Comparison of ENCODE assay signal across 13 mouse cellular contexts in the genomic region with DNA sequence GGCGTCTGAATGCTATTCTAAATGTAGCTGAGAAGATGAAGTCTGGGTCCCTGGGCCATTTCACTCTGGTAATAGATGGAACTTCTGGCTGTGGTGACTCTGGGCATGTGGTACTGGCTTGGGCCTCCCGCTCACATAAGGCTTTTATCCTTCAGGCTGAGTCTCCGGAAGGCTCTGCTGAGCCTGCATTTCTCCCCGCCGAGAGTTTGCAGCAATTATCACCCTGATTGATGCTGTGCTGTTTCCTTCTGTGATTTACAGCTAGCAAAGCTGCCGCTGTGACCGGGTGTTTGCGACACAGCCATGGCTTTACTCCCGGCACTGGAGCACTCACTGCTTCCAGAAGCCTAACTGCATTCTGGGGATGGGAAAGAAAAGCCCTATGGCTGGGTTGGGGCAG.
DNase-seq lines count a peak whose midpoint lies in the region; ATAC-seq and TF ChIP-seq lines count a peak whose summit lies in the region.
"Had no signal": no experiment of that assay in that cellular context is flagged by ENCODE, and none has a peak within 500 bp of the region (broad histone marks: within the 10 kb centered on the region; RNA-seq: fewer than 3 reads in every experiment).

No protein-coding gene starts in this region.

- H3K9me3 ChIP-seq in forebrain, embryonic 11.5 days (ENCODE audit: control insufficient read depth, low read length), result no peaks in the 10 kb centered on the region
- H3K9me3 ChIP-seq in forebrain, embryonic 12.5 days, result no peaks in the 10 kb centered on the region
- no peaks in the 10 kb centered on the region for H3K9me3 ChIP-seq in midbrain, embryonic 13.5 days
- H3K9me3 ChIP-seq in midbrain, embryonic 10.5 days (replicated peaks), result no peaks in the 10 kb centered on the region
- no peaks in the 10 kb centered on the region for H3K9me3 ChIP-seq in kidney, postnatal 0 days (replicated peaks; ENCODE audit: low read length)
- no peaks in the 10 kb centered on the region for H3K9me3 ChIP-seq in stomach, postnatal 0 days (ENCODE audit: control insufficient read depth, low read length)

- H3K4me1 ChIP-seq in forebrain, embryonic 11.5 days (replicated peaks; ENCODE audit: control insufficient read depth, insufficient read depth, low read length), result no peaks in the 10 kb centered on the region
- peaks cover 6% of the 10 kb centered on the region; the same call in 1 of the 2 replicates for H3K4me1 ChIP-seq in forebrain, embryonic 12.5 days
- H3K4me1 ChIP-seq in midbrain, embryonic 13.5 days (replicated peaks), result peaks cover 11% of the 10 kb centered on the region
- 0 out of 2 replicates have a peak, but pooled peaks cover 3% of the 10 kb centered on the region for H3K4me1 ChIP-seq in midbrain, embryonic 10.5 days
- H3K4me1 ChIP-seq in kidney, postnatal 0 days (replicated peaks; ENCODE audit: insufficient read depth, low read length), result no peaks in the 10 kb centered on the region
- H3K4me1 ChIP-seq in stomach, postnatal 0 days (replicated peaks; ENCODE audit: control insufficient read depth, insufficient read depth), result no peaks in the 10 kb centered on the region

- no peaks in the 10 kb centered on the region for H3K36me3 ChIP-seq in forebrain, embryonic 11.5 days (ENCODE audit: control insufficient read depth, insufficient read depth, low read length)
- no peaks in the 10 kb centered on the region for H3K36me3 ChIP-seq in forebrain, embryonic 12.5 days (replicated peaks)
- no peaks in the 10 kb centered on the region for H3K36me3 ChIP-seq in midbrain, embryonic 13.5 days
- no peaks in the 10 kb centered on the region for H3K36me3 ChIP-seq in midbrain, embryonic 10.5 days
- H3K36me3 ChIP-seq in kidney, postnatal 0 days (ENCODE audit: insufficient read depth, low read length), result no peaks in the 10 kb centered on the region
- H3K36me3 ChIP-seq in stomach, postnatal 0 days (ENCODE audit: control insufficient read depth, insufficient read depth, low read length), result no peaks in the 10 kb centered on the region

- TF ChIP-seq EP300 in stomach, postnatal 0 days (optimal IDR thresholded peaks at IDR 0.05), result no peak

- TF ChIP-seq CTCF in kidney, postnatal 0 days (IDR thresholded peaks at IDR 0.05; ENCODE audit: low read depth), result no peak
- TF ChIP-seq CTCF in left cerebral cortex, adult 2 months (IDR thresholded peaks at IDR 0.05), result no peak
- TF ChIP-seq CTCF in stomach, postnatal 0 days (IDR thresholded peaks at IDR 0.05; ENCODE audit: low read depth), result no peak

- intact Hi-C loops in left cerebral cortex, adult 2 months (cut with DNase I), result no loop called here

- no peak overlapping the region for H3K9ac ChIP-seq in forebrain, embryonic 11.5 days (ENCODE audit: low read length)
- H3K9ac ChIP-seq in forebrain, embryonic 12.5 days, result no peak overlapping the region
- no peak overlapping the region for H3K9ac ChIP-seq in midbrain, embryonic 13.5 days (replicated peaks)
- H3K9ac ChIP-seq in kidney, postnatal 0 days (ENCODE audit: low read depth, low read length), result no peak overlapping the region
- H3K9ac ChIP-seq in stomach, postnatal 0 days (ENCODE audit: low read length), result no peak overlapping the region
- H3K9ac ChIP-seq: liver, embryonic 14.5 days had no signal

- ATAC-seq in forebrain, embryonic 11.5 days (replicated peaks; ENCODE audit: low FRiP score), result no peak
- no peak for ATAC-seq in forebrain, embryonic 12.5 days (ENCODE audit: low FRiP score)
- ATAC-seq in midbrain, embryonic 13.5 days, result no peak
- ATAC-seq in kidney, postnatal 0 days (replicated peaks; ENCODE audit: low FRiP score, low read depth), result no peak
- no peak for ATAC-seq in stomach, postnatal 0 days (ENCODE audit: low FRiP score, low TSS enrichment)

- H3K27ac ChIP-seq in forebrain, embryonic 11.5 days (ENCODE audit: low read depth, low read length), result peak overlapping the region; percentile 3; the same call in 1 of the 2 replicates
- H3K27ac ChIP-seq in forebrain, embryonic 12.5 days, result no peak overlapping the region
- 0 out of 2 replicates have a peak overlapping the region, but pooled peaks have one; percentile 25 for H3K27ac ChIP-seq in midbrain, embryonic 13.5 days
- no peak overlapping the region for H3K27ac ChIP-seq in midbrain, embryonic 10.5 days (replicated peaks)
- no peak overlapping the region for H3K27ac ChIP-seq in kidney, postnatal 0 days
- H3K27ac ChIP-seq in left cerebral cortex, adult 2 months, result no peak overlapping the region
- no peak overlapping the region for H3K27ac ChIP-seq in stomach, postnatal 0 days (replicated peaks)
- H3K27ac ChIP-seq: liver, embryonic 14.5 days had no signal

- no peak overlapping the region for H3K4me2 ChIP-seq in forebrain, embryonic 11.5 days (ENCODE audit: low read depth, low read length, severe bottlenecking)
- H3K4me2 ChIP-seq in forebrain, embryonic 12.5 days, result no peak overlapping the region
- H3K4me2 ChIP-seq in midbrain, embryonic 13.5 days (replicated peaks), result no peak overlapping the region
- no peak overlapping the region for H3K4me2 ChIP-seq in kidney, postnatal 0 days (ENCODE audit: low read length)
- no peak overlapping the region for H3K4me2 ChIP-seq in stomach, postnatal 0 days (replicated peaks; ENCODE audit: low read depth)

- H3K4me3 ChIP-seq in forebrain, embryonic 11.5 days (ENCODE audit: low read depth, low read length), result no peak overlapping the region
- no peak overlapping the region for H3K4me3 ChIP-seq in forebrain, embryonic 12.5 days (replicated peaks)
- H3K4me3 ChIP-seq in midbrain, embryonic 13.5 days (replicated peaks), result no peak overlapping the region
- H3K4me3 ChIP-seq in midbrain, embryonic 10.5 days, result no peak overlapping the region
- H3K4me3 ChIP-seq in kidney, postnatal 0 days (replicated peaks; ENCODE audit: low read depth, low read length), result no peak overlapping the region
- no peak overlapping the region for H3K4me3 ChIP-seq in left cerebral cortex, adult 2 months
- H3K4me3 ChIP-seq in stomach, postnatal 0 days (ENCODE audit: low read depth, low read length), result no peak overlapping the region

- 69% methylated on average over 9 of the region's 9 CpGs for WGBS in forebrain, embryonic 11.5 days
- 68% methylated on average over 9 of the region's 9 CpGs for WGBS in forebrain, embryonic 12.5 days
- WGBS in midbrain, embryonic 13.5 days, result 82% methylated on average over 9 of the region's 9 CpGs
- WGBS in midbrain, embryonic 10.5 days, result 66% methylated on average over 9 of the region's 9 CpGs
- 13% methylated on average over 9 of the region's 9 CpGs for WGBS in kidney, postnatal 0 days
- 22% methylated on average over 9 of the region's 9 CpGs for WGBS in stomach, postnatal 0 days

- no peaks in the 10 kb centered on the region for H3K27me3 ChIP-seq in forebrain, embryonic 11.5 days (ENCODE audit: control insufficient read depth, insufficient read depth, low read length)
- H3K27me3 ChIP-seq in forebrain, embryonic 12.5 days, result peaks cover 3% of the 10 kb centered on the region; the same call in 1 of the 2 replicates
- H3K27me3 ChIP-seq in midbrain, embryonic 13.5 days, result no peaks in the 10 kb centered on the region
- no peaks in the 10 kb centered on the region for H3K27me3 ChIP-seq in midbrain, embryonic 10.5 days (ENCODE audit: low read depth, poor library complexity, severe bottlenecking)
- 0 out of 2 replicates have a peak, but pooled peaks cover 8% of the 10 kb centered on the region for H3K27me3 ChIP-seq in kidney, postnatal 0 days (ENCODE audit: insufficient read depth, low read length)
- H3K27me3 ChIP-seq in stomach, postnatal 0 days (ENCODE audit: control insufficient read depth, insufficient read depth, low read length), result no peaks in the 10 kb centered on the region

- no peak for DNase-seq in forebrain, embryonic 11.5 days (ENCODE audit: low spot score)
- no peak for DNase-seq in midbrain, embryonic 10.5 days (ENCODE audit: low spot score)
- peak; percentile 68 for DNase-seq in kidney, postnatal 0 days (ENCODE audit: low spot score)
- peak; percentile 31 for DNase-seq in telencephalon, adult 2 months (ENCODE audit: low read depth, low spot score)
- no peak for DNase-seq in left cerebral cortex, adult 2 months (ENCODE audit: extremely low spot score in 1 of 2, low spot score in 2 of 2)
- DNase-seq in stomach, postnatal 0 days (ENCODE audit: low spot score), result no peak
- DNase-seq: B cell, adult 2 months; cerebellum, adult 11 months; heart, postnatal 4 days; right cerebral cortex, postnatal 4 days had no signal

Comparison
In these comparisons a context has a peak if more than half of its experiments do, and no peak if none do; other contexts are left out.
1. H3K27ac ChIP-seq: peak in forebrain, embryonic 11.5 days (single experiment) and midbrain, embryonic 13.5 days (single experiment); none in forebrain, embryonic 12.5 days (single experiment), midbrain, embryonic 10.5 days (single experiment), kidney, postnatal 0 days (single experiment), left cerebral cortex, adult 2 months (single experiment) and stomach, postnatal 0 days (single experiment).
2. DNase-seq: peak in kidney, postnatal 0 days (single experiment) and telencephalon, adult 2 months (single experiment); none in forebrain, embryonic 11.5 days (single experiment), midbrain, embryonic 10.5 days (single experiment), left cerebral cortex, adult 2 months (0 of 2) and stomach, postnatal 0 days (single experiment).